Mouse (Mus musculus) urinary bladder, postnatal 14 days (tissue): ENCODE measurements around the gene Dnajc21.
"Not testable (repeated sequence)": the region's sequence is repeated elsewhere in the genome, so short reads cannot be mapped to it uniquely, and the experiment has no call there.

Experiments
- DNase-seq: peaks from one replicate; pipeline ENCODE4 v3.0.0; 2021; ENCODE audit warnings: low spot score

Gene Dnajc21

GRCm38 (mm10) chr15:10470151-10470831 is at the start of gene Dnajc21:
Dnajc21 (minus strand) TSS chr15:10470516.
- DNase-seq = peak; percentile 89

GRCm38 (mm10) chr15:10515166-10515565 is 44.9 kb upstream of the Dnajc21 start:
- no peak for DNase-seq

- DNase-seq = peak; percentile 31
Observed at GRCm38 (mm10) chr15:10506099-10506498, 35.8 kb upstream of the Dnajc21 start.

- DNase-seq = peak; percentile 52
Observed at GRCm38 (mm10) chr15:10500838-10501719, 30.8 kb upstream of the Dnajc21 start.

- no peak for DNase-seq
Observed at GRCm38 (mm10) chr15:10500035-10500434, 29.7 kb upstream of the Dnajc21 start.

- DNase-seq = no peak
Observed at GRCm38 (mm10) chr15:10499593-10499992, 29.3 kb upstream of the Dnajc21 start.

GRCm38 (mm10) chr15:10496696-10497095 is 26.4 kb upstream of the Dnajc21 start:
- not testable (repeated sequence) for DNase-seq

GRCm38 (mm10) chr15:10495944-10496343 is 25.6 kb upstream of the Dnajc21 start:
- no peak for DNase-seq

GRCm38 (mm10) chr15:10490101-10490500 is 19.8 kb upstream of the Dnajc21 start:
- no peak for DNase-seq

- DNase-seq = no peak
Observed at GRCm38 (mm10) chr15:10487246-10487645, 16.9 kb upstream of the Dnajc21 start.

- no peak for DNase-seq
Observed at GRCm38 (mm10) chr15:10486365-10486839, 16.1 kb upstream of the Dnajc21 start.

GRCm38 (mm10) chr15:10485484-10486364 is 15.4 kb upstream of the Dnajc21 start, which contains the start of the genes Brix1 and Rad1:
Brix1 (minus strand) TSS chr15:10485947.
Rad1 (plus strand) TSS chr15:10486018.
- DNase-seq = peak; percentile 94

- DNase-seq = no peak
Observed at GRCm38 (mm10) chr15:10470941-10471340, 625 bp upstream of the Dnajc21 start.

GRCm38 (mm10) chr15:10469641-10470150 is 620 bp downstream of the Dnajc21 start:
- DNase-seq = peak; percentile 14

GRCm38 (mm10) chr15:10468761-10469160 is 1.6 kb downstream of the Dnajc21 start:
- DNase-seq = no peak

GRCm38 (mm10) chr15:10464678-10465077 is 5.6 kb downstream of the Dnajc21 start:
- no peak for DNase-seq

GRCm38 (mm10) chr15:10463555-10463954 is 6.8 kb downstream of the Dnajc21 start:
- DNase-seq = no peak

- DNase-seq = peak; percentile 9
Observed at GRCm38 (mm10) chr15:10460986-10461385, 9.3 kb downstream of the Dnajc21 start.

- DNase-seq = no peak
Observed at GRCm38 (mm10) chr15:10447102-10447501, 23.2 kb downstream of the Dnajc21 start.

GRCm38 (mm10) chr15:10442275-10442674 is 28.0 kb downstream of the Dnajc21 start:
- DNase-seq = no peak

GRCm38 (mm10) chr15:10441493-10441892 is 28.8 kb downstream of the Dnajc21 start:
- DNase-seq = no peak

GRCm38 (mm10) chr15:10439963-10440362 is 30.4 kb downstream of the Dnajc21 start:
- no peak for DNase-seq
